Mouse (Mus musculus): ENCODE measurements around the gene Tubb3.

Tubb3 gene

GRCm38 (mm10) chr8:123411246-123411645 lies at the start of gene Tubb3:
Gene Tubb3 (plus strand): TSS chr8:123411424.
- CTCF ChIA-PET = no interaction called here

GRCm38 (mm10) chr8:123373403-123374238 lies 37.6 kb upstream of the Tubb3 start, which contains the start of gene Tcf25:
Gene Tcf25 (plus strand): TSS chr8:123373753.
- CTCF ChIA-PET = interaction anchor here (0.5 kb wide), 1 partner anchor 656 kb away, joined by 3 read pairs; no protein-coding TSS in a partner anchor

GRCm38 (mm10) chr8:123374239-123374578 lies 37.0 kb upstream of the Tubb3 start:
- CTCF ChIA-PET = no interaction called here

GRCm38 (mm10) chr8:123375701-123376100 lies 35.5 kb upstream of the Tubb3 start:
- CTCF ChIA-PET = no interaction called here

GRCm38 (mm10) chr8:123376106-123376505 lies 35.1 kb upstream of the Tubb3 start:
- CTCF ChIA-PET = no interaction called here

- CTCF ChIA-PET = no interaction called here
Observed at GRCm38 (mm10) chr8:123381711-123382110, 29.5 kb upstream of the Tubb3 start.

GRCm38 (mm10) chr8:123382516-123382915 lies 28.7 kb upstream of the Tubb3 start:
- CTCF ChIA-PET = no interaction called here

- CTCF ChIA-PET = interaction anchor here (0.6 to 1.0 kb wide), 3 partner anchors 24 to 101 kb away, joined by 4 to 6 read pairs (median 5); no protein-coding TSS in a partner anchor
Observed at GRCm38 (mm10) chr8:123384883-123385540, 26.2 kb upstream of the Tubb3 start.

GRCm38 (mm10) chr8:123387041-123387440 lies 24.2 kb upstream of the Tubb3 start:
- CTCF ChIA-PET = no interaction called here

- CTCF ChIA-PET = no interaction called here
Observed at GRCm38 (mm10) chr8:123387801-123388200, 23.4 kb upstream of the Tubb3 start.

- CTCF ChIA-PET = no interaction called here
Observed at GRCm38 (mm10) chr8:123389026-123389425, 22.2 kb upstream of the Tubb3 start.

GRCm38 (mm10) chr8:123398308-123398707 lies 12.9 kb upstream of the Tubb3 start:
- CTCF ChIA-PET = no interaction called here

GRCm38 (mm10) chr8:123401936-123402335 lies 9.3 kb upstream of the Tubb3 start:
- CTCF ChIA-PET = no interaction called here

- CTCF ChIA-PET = no interaction called here
Observed at GRCm38 (mm10) chr8:123402730-123403326, 8.4 kb upstream of the Tubb3 start.

- CTCF ChIA-PET = no interaction called here
Observed at GRCm38 (mm10) chr8:123404521-123404920, 6.7 kb upstream of the Tubb3 start.

- CTCF ChIA-PET = no interaction called here
Observed at GRCm38 (mm10) chr8:123406786-123407185, 4.4 kb upstream of the Tubb3 start, which contains the start of gene Mc1r. Gene Mc1r (plus strand): TSS chr8:123407107.

GRCm38 (mm10) chr8:123407612-123408011 lies 3.6 kb upstream of the Tubb3 start:
- CTCF ChIA-PET = no interaction called here

- CTCF ChIA-PET = no interaction called here
Observed at GRCm38 (mm10) chr8:123408586-123409544, 2.4 kb upstream of the Tubb3 start.

- CTCF ChIA-PET = no interaction called here
Observed at GRCm38 (mm10) chr8:123410049-123410587, 1.1 kb upstream of the Tubb3 start.

- CTCF ChIA-PET = no interaction called here
Observed at GRCm38 (mm10) chr8:123410788-123411187, 436 bp upstream of the Tubb3 start.

- CTCF ChIA-PET = interaction anchor here (0.6 kb wide), 1 partner anchor 789 kb away, joined by 4 read pairs; no protein-coding TSS in a partner anchor
Observed at GRCm38 (mm10) chr8:123411781-123412327, 630 bp downstream of the Tubb3 start.

Measured in spleen, embryonic (tissue).